Mouse (Mus musculus): Measurements from ENCODE around the gene Eme1. TPM values are rescaled to one million over a fixed set of nuclear protein-coding genes. Genes with fewer than 3 reads are reported as not detected.

Gene Eme1
- 0.24 TPM for polyA plus RNA-seq (2014; fragmentation: Illumina TruSeq; extraction: RNeasy Lipid Tissue Mini Kit (QIAGEN cat#74804); ENCODE audit: low read depth, low replicate concordance)

DNA sequence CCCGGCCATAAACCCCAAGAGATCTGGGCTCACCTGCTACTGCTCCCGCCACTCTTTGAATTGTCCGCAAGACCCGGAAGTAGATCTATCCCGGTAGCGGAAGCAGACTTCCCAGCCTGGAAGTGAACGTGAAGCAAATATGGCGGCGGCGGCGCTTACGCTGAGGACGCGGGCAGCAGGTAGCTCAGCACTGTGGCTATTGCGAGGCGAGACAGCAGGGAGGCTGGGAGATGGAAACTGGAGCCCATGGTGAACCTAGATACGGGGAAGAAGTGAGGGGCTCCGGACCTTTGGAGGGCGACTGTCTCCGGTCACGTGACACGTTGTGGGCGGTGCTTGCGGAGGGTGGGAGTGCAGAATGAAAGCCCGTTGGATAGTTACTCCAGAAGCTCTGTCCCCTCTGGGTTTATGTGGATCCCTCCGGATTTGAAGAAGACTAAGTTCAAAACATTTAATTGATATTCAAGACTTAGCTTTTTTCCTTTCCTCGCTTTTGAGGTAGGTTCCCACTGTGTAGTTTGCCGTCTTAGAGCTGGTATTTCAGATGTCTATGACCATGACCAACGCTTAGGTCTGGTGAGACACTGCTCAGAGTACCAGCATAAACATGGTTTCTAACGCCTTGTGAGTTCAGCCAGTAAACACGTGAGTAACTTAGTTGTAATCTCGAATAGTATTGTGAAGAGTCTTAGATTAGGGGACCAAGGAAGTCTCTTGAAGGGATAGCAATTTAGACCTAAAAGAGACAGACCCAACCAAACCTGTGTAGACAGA is at the start of gene Eme1, which contains the start of gene Mrpl27:
TSS of gene Eme1 (minus strand) at position 302 of the 774 bp plus-strand sequence.
TSS of gene Mrpl27 (plus strand) at position 105 of the 774 bp plus-strand sequence.

GRCm38 (mm10) chr11:94676754-94677606 is 23.2 kb upstream of the Eme1 start, which contains the start of gene Xylt2:
Gene Xylt2, minus strand, starts transcription at chr11:94677515.

DNA sequence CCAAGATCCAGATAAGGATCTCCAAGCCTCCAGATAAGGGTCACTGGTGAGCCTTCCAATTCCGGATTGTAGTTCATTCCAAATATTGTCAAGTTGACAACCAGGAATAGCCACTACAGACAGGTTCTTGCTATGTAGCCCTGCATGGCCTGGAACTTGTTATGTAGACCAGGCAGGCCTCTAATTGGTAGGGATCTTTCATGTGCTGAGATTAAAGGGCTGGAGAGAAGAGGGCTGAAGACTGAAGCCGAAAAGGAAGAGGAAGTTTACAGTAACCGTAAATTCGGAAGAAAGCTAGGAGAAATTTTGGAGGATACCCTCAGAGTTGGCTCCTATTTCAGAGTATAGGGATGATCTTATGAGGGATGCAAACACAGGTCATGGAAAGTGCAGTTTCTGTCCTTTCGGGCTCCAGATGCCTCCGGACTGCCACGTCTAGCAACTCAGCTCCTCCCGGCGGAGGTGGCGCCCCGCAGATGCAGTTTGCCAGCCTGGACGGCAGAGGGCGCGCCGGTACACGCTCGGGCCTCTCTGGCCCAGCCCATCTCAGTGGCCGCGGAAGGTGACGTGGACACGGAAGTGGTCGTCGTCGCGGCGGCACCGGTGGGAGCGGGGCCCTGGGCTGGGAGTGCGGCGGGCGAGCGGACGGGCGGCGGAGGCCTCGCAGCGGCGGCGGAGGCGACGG is 24.4 kb downstream of the Eme1 start, which contains the start of gene Lrrc59:
TSS of gene Lrrc59 (plus strand) at position 569 of the 685 bp plus-strand sequence.

DNA sequence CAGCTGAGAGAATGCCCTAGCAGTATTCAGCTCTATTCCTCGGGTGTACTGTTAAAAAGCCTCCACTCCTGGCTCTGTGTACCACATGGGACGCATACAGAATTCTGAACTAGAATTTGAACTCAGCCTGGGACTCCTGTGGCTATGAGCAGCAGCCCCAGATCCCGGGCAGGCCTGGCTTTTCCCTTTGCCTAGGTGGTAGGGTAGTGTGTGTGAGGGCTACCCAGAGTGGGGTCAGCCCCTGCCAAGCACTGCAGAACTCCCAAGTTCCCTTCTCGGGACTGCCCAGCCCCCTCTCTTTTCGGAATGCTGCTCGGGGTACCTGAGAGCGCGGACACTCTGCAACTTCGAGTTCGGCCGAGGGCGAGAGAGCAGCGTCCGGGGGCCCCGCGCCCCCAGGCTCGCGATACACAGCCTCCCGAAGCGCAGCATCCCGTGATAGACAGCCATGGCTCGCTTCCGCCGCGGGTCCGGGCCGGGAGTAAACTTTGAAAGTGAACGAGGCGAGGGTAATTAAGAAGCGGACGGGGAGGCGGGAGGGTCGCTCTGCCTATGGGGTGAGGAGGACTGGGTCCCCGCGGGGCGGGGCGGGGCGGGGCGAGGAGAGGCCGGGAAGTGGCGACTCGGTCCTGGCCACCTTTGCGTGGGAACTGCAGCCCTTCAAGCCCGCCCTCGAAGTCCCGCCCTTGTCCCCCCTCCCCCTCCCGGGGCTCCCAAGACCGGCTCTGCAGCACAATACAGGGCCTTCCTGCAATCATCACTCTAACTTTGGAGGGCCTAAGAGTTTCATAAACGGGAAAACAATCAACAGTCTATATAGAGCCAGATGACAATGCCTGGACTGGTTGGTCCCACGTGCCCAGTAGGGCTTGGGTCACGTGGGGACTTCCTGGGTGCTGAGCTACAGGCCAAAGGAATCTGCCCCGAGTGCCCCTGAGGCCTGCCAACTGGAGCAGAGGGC is 52.2 kb downstream of the Eme1 start, which contains the start of gene Acsf2:
TSS of gene Acsf2 (minus strand) at position 551 of the 961 bp plus-strand sequence.

Other genes starting within 250 kb of the Eme1 start
- gene Cacna1g, start 179.8 kb downstream of the Eme1 start, polyA plus RNA-seq (2014; fragmentation: Illumina TruSeq; extraction: RNeasy Lipid Tissue Mini Kit (QIAGEN cat#74804); ENCODE audit: low read depth, low replicate concordance): 8.6 TPM
- gene Spata20, start 167.8 kb downstream of the Eme1 start, polyA plus RNA-seq (2014; fragmentation: Illumina TruSeq; extraction: RNeasy Lipid Tissue Mini Kit (QIAGEN cat#74804); ENCODE audit: low read depth, low replicate concordance): 15.4 TPM
- gene Epn3, start 154.0 kb downstream of the Eme1 start, polyA plus RNA-seq (2014; fragmentation: Illumina TruSeq; extraction: RNeasy Lipid Tissue Mini Kit (QIAGEN cat#74804); ENCODE audit: low read depth, low replicate concordance): 10.1 TPM
- gene Mycbpap, start 132.2 kb downstream of the Eme1 start, polyA plus RNA-seq (2014; fragmentation: Illumina TruSeq; extraction: RNeasy Lipid Tissue Mini Kit (QIAGEN cat#74804); ENCODE audit: low read depth, low replicate concordance): 16.1 TPM
- 5.9 TPM for gene Rsad1, start 104.7 kb downstream of the Eme1 start, polyA plus RNA-seq (2014; fragmentation: Illumina TruSeq; extraction: RNeasy Lipid Tissue Mini Kit (QIAGEN cat#74804); ENCODE audit: low read depth, low replicate concordance)
- 3.5 TPM for gene Chad, start 88.9 kb downstream of the Eme1 start, polyA plus RNA-seq (2014; fragmentation: Illumina TruSeq; extraction: RNeasy Lipid Tissue Mini Kit (QIAGEN cat#74804); ENCODE audit: low read depth, low replicate concordance)
- 17.7 TPM for gene Acsf2, start 52.1 kb downstream of the Eme1 start, polyA plus RNA-seq (2014; fragmentation: Illumina TruSeq; extraction: RNeasy Lipid Tissue Mini Kit (QIAGEN cat#74804); ENCODE audit: low read depth, low replicate concordance)
- gene Lrrc59, start 24.2 kb downstream of the Eme1 start, polyA plus RNA-seq (2014; fragmentation: Illumina TruSeq; extraction: RNeasy Lipid Tissue Mini Kit (QIAGEN cat#74804); ENCODE audit: low read depth, low replicate concordance): 90.2 TPM
- 85.4 TPM for gene Mrpl27, start 197 bp downstream of the Eme1 start, polyA plus RNA-seq (2014; fragmentation: Illumina TruSeq; extraction: RNeasy Lipid Tissue Mini Kit (QIAGEN cat#74804); ENCODE audit: low read depth, low replicate concordance)
- 18.0 TPM for gene Xylt2, start 23.6 kb upstream of the Eme1 start, polyA plus RNA-seq (2014; fragmentation: Illumina TruSeq; extraction: RNeasy Lipid Tissue Mini Kit (QIAGEN cat#74804); ENCODE audit: low read depth, low replicate concordance)
- gene Gm11541, start 50.5 kb upstream of the Eme1 start, polyA plus RNA-seq (2014; fragmentation: Illumina TruSeq; extraction: RNeasy Lipid Tissue Mini Kit (QIAGEN cat#74804); ENCODE audit: low read depth, low replicate concordance): not detected
- gene Cdc34b, start 87.8 kb upstream of the Eme1 start, polyA plus RNA-seq (2014; fragmentation: Illumina TruSeq; extraction: RNeasy Lipid Tissue Mini Kit (QIAGEN cat#74804); ENCODE audit: low read depth, low replicate concordance): not detected
- not detected for gene Tmem92, start 128.7 kb upstream of the Eme1 start, polyA plus RNA-seq (2014; fragmentation: Illumina TruSeq; extraction: RNeasy Lipid Tissue Mini Kit (QIAGEN cat#74804); ENCODE audit: low read depth, low replicate concordance)